Mouse (Mus musculus): ENCODE results near the gene Smim26. TPM values are rescaled to one million over a fixed set of nuclear protein-coding genes. Genes with fewer than 3 reads are reported as not detected.

Gene Smim26
- 26.5 and 29.8 TPM in 2 replicates for polyA plus RNA-seq (2012; ENCODE audit: insufficient read depth, insufficient read length, missing spikeins)

- Histone ChIP-seq H3K4me3 (ENCODE audit: insufficient read depth, low read length) (peak within 1 kb of the TSS; percentile 82), H3K27ac (ENCODE audit: insufficient read depth, low read depth, low read length) (no peak within 1 kb of the TSS), H3K4me1 (ENCODE audit: control insufficient read depth, insufficient read depth, low read length) (peaks cover 2% of the 10 kb centered on the region)
- no peak for TF ChIP-seq POLR2A (IDR thresholded peaks at IDR 0.05; ENCODE audit: borderline replicate concordance, low read depth, low read length)
- no peak for TF ChIP-seq CTCF (IDR thresholded peaks at IDR 0.05; ENCODE audit: low read depth, low read length)
Observed at GRCm38 (mm10) chr2:144593951-144594651, at the start of gene Smim26. TSS of gene Smim26 (plus strand) at chr2:144594054.

DNA sequence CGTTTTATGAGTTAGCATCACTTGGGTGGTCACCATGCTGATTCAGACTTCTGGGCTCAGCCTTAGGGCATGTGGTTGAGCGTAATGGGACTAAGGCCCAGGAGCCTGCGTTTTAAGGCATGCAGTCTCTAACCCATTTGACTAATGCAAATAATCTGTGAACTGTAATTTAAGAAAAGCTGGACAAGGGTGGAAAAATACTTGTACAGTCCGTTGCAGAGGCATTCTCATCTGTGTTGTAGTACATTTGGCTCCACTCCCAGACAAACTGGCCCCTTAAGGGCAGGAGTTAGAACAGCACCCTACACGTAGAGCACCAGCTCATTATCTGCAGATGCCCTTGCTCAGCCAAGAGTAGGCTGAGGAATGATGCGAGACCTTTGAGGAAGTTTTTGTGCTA lies 49.2 kb upstream of the Smim26 start:
- no peak for TF ChIP-seq CTCF (IDR thresholded peaks at IDR 0.05; ENCODE audit: low read depth, low read length)
- no peak for TF ChIP-seq POLR2A (IDR thresholded peaks at IDR 0.05; ENCODE audit: borderline replicate concordance, low read depth, low read length)
- H3K27ac ChIP-seq (ENCODE audit: insufficient read depth, low read depth, low read length) = no peak overlapping the region
- no peaks in the 10 kb centered on the region for H3K4me1 ChIP-seq (ENCODE audit: control insufficient read depth, insufficient read depth, low read length)
- H3K4me3 ChIP-seq (ENCODE audit: insufficient read depth, low read length) = no peak overlapping the region

DNA sequence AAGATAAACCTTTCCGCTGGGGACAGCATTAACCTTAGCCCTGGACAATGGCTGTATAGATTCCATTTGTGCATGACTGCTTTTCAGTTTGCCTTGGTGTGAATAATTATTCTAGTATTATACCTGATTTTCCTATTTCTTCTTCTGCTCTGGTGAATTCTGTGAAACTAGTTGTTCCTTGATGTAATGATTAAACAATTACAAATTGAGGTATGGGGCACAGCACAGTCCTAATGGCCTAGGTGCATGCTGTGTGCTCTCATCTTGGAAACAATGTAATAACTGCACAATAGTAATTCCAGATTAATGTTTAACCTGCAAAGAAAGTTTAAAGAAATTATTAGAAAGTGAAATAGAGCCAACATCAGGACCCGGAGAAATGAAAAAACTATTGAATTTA lies 48.8 kb upstream of the Smim26 start:
- Histone ChIP-seq H3K4me1 (ENCODE audit: control insufficient read depth, insufficient read depth, low read length) (peaks cover 2% of the 10 kb centered on the region; the same call in 1 of the 2 replicates), H3K27ac (ENCODE audit: insufficient read depth, low read depth, low read length) (no peak overlapping the region), H3K4me3 (ENCODE audit: insufficient read depth, low read length) (no peak overlapping the region)
- TF ChIP-seq CTCF (IDR thresholded peaks at IDR 0.05; ENCODE audit: low read depth, low read length) (no peak), POLR2A (IDR thresholded peaks at IDR 0.05; ENCODE audit: borderline replicate concordance, low read depth, low read length) (no peak)

DNA sequence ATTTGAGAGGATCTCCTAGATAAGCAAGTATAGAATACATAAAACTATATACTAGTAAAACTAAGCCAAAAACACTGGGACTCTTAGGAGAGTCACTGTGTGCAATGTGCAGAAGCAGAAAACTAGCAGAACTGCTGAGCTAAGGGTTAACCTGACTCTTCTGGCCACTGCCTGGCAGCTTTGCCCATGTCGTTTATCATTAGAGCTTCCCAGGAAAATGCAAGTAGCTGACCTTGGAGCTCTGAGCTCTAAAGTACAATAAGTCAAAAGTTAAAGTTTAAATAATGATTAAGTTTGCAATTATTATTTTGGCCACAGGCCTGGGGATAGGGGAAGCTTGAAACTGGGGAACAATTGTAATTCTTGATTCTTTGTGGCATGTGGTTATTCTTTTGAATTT lies 48.4 kb upstream of the Smim26 start:
- no peak overlapping the region for H3K4me3 ChIP-seq (ENCODE audit: insufficient read depth, low read length)
- peaks cover 3% of the 10 kb centered on the region; the same call in 1 of the 2 replicates for H3K4me1 ChIP-seq (ENCODE audit: control insufficient read depth, insufficient read depth, low read length)
- H3K27ac ChIP-seq (ENCODE audit: insufficient read depth, low read depth, low read length) = no peak overlapping the region
- no peak for TF ChIP-seq CTCF (IDR thresholded peaks at IDR 0.05; ENCODE audit: low read depth, low read length)

GRCm38 (mm10) chr2:144547559-144547958 lies 46.3 kb upstream of the Smim26 start:
- no peak overlapping the region for H3K27ac ChIP-seq (ENCODE audit: insufficient read depth, low read depth, low read length)
- TF ChIP-seq POLR2A (IDR thresholded peaks at IDR 0.05; ENCODE audit: borderline replicate concordance, low read depth, low read length) (no peak), CTCF (IDR thresholded peaks at IDR 0.05; ENCODE audit: low read depth, low read length) (no peak)
- peaks cover 3% of the 10 kb centered on the region; the same call in 1 of the 2 replicates for H3K4me1 ChIP-seq (ENCODE audit: control insufficient read depth, insufficient read depth, low read length)
- H3K4me3 ChIP-seq (ENCODE audit: insufficient read depth, low read length) = no peak overlapping the region

DNA sequence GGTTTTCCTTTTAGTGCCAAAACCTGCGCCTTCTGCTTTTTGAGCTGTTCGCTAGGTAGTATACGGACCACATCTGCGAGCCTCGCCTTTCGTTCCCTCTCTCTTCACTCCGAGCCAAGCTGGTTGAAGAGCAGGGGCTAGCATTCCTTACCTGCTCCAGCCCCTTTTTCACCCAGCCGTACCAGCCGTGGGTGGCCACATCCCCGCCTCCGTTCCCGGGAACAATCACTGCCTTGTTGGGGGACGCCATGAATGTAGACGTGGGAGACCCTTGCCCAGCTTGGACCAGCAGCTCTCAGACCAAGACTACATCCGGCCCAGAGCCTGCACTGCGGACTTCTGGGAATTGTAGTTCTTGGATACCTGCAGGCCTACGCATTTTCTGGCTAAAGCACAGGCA lies 43.3 kb upstream of the Smim26 start, which contains the start of gene Rbbp9:
TSS of gene Rbbp9 (minus strand) at position 341 of the 400 bp plus-strand sequence.
- Histone ChIP-seq H3K4me1 (ENCODE audit: control insufficient read depth, insufficient read depth, low read length) (peaks cover 3% of the 10 kb centered on the region; the same call in 1 of the 2 replicates), H3K27ac (ENCODE audit: insufficient read depth, low read depth, low read length) (no peak within 1 kb of the TSS), H3K4me3 (ENCODE audit: insufficient read depth, low read length) (peak within 1 kb of the TSS; percentile 82)
- TF ChIP-seq POLR2A (IDR thresholded peaks at IDR 0.05; ENCODE audit: borderline replicate concordance, low read depth, low read length) (no peak), CTCF (IDR thresholded peaks at IDR 0.05; ENCODE audit: low read depth, low read length) (no peak)

DNA sequence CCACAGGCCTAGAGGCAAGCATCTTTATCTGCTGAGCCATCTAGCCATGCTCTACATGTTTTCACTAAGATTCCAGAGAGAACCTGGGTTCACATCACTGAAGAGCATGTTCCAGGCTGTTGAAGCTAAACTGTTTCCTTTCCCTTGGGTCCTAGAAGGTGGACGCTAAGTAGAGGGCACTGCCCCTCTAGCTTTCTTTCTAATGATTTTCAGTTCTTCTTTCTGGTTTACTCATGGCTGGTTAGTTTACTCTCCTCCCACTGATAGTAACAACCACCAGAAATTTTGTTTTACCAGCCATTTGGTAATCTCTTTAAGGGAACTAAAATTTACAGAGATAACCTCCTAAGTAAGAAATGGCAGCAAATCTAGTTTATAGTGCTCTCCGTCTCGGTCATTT lies 39.9 kb upstream of the Smim26 start:
- TF ChIP-seq POLR2A (IDR thresholded peaks at IDR 0.05; ENCODE audit: borderline replicate concordance, low read depth, low read length) = no peak
- TF ChIP-seq CTCF (IDR thresholded peaks at IDR 0.05; ENCODE audit: low read depth, low read length) = no peak
- Histone ChIP-seq H3K27ac (ENCODE audit: insufficient read depth, low read depth, low read length) (no peak overlapping the region), H3K4me1 (ENCODE audit: control insufficient read depth, insufficient read depth, low read length) (peaks cover 12% of the 10 kb centered on the region), H3K4me3 (ENCODE audit: insufficient read depth, low read length) (no peak overlapping the region)

- peak overlapping the region; percentile 94 for H3K4me3 ChIP-seq (ENCODE audit: insufficient read depth, low read length)
- peak overlapping the region; percentile 78 for H3K27ac ChIP-seq (ENCODE audit: insufficient read depth, low read depth, low read length)
- peaks cover 9% of the 10 kb centered on the region for H3K4me1 ChIP-seq (ENCODE audit: control insufficient read depth, insufficient read depth, low read length)
- TF ChIP-seq POLR2A (IDR thresholded peaks at IDR 0.05; ENCODE audit: borderline replicate concordance, low read depth, low read length) = no peak
- TF ChIP-seq CTCF (IDR thresholded peaks at IDR 0.05; ENCODE audit: low read depth, low read length) = no peak
Observed at GRCm38 (mm10) chr2:144555286-144555819, 38.5 kb upstream of the Smim26 start.

- H3K27ac ChIP-seq (ENCODE audit: insufficient read depth, low read depth, low read length) = peak within 1 kb of the TSS; percentile 78
- peaks cover 9% of the 10 kb centered on the region for H3K4me1 ChIP-seq (ENCODE audit: control insufficient read depth, insufficient read depth, low read length)
Observed at GRCm38 (mm10) chr2:144555820-144556552, 37.9 kb upstream of the Smim26 start, which contains the start of gene Sec23b. TSS of gene Sec23b (plus strand) at chr2:144556229.

More at GRCm38 (mm10) chr2:144555820-144556552, 37.9 kb upstream of the Smim26 start, which contains the start of gene Sec23b:
- TF ChIP-seq POLR2A (IDR thresholded peaks at IDR 0.05; ENCODE audit: borderline replicate concordance, low read depth, low read length) = no peak
- no peak for TF ChIP-seq CTCF (IDR thresholded peaks at IDR 0.05; ENCODE audit: low read depth, low read length)
- H3K4me3 ChIP-seq (ENCODE audit: insufficient read depth, low read length) = peak within 1 kb of the TSS; percentile 94
